Mouse (Mus musculus) layer of hippocampus, adult 11-12 months (tissue): ENCODE measurements around the gene Trappc3.

Source experiments
- DNase-seq: peaks from one replicate; pipeline ENCODE4 v3.0.0; 2022; ENCODE audit warnings: low spot score

Trappc3 gene

GRCm38 (mm10) chr4:126313202-126313601 is 51.1 kb downstream of the Trappc3 start:
- no peak for DNase-seq

GRCm38 (mm10) chr4:126314393-126314792 is 52.3 kb downstream of the Trappc3 start:
- no peak for DNase-seq

GRCm38 (mm10) chr4:126315931-126316330 is 53.8 kb downstream of the Trappc3 start:
- peak; percentile 50 for DNase-seq

GRCm38 (mm10) chr4:126316443-126317040 is 54.4 kb downstream of the Trappc3 start:
- no peak for DNase-seq

- DNase-seq = no peak
Measured at GRCm38 (mm10) chr4:126319806-126320205, 57.7 kb downstream of the Trappc3 start.

GRCm38 (mm10) chr4:126321111-126321853 is 59.2 kb downstream of the Trappc3 start, which contains the start of gene Adprhl2:
Gene Adprhl2 (minus strand): TSS chr4:126321703.
- peak; percentile 98 for DNase-seq

GRCm38 (mm10) chr4:126321854-126322511 is 59.9 kb downstream of the Trappc3 start:
- DNase-seq = no peak

GRCm38 (mm10) chr4:126322646-126323045 is 60.5 kb downstream of the Trappc3 start:
- no peak for DNase-seq

- DNase-seq = no peak
Measured at GRCm38 (mm10) chr4:126324861-126325260, 62.7 kb downstream of the Trappc3 start.

- DNase-seq = no peak
Measured at GRCm38 (mm10) chr4:126325281-126325861, 63.2 kb downstream of the Trappc3 start, which contains the start of gene Tekt2. Gene Tekt2 (minus strand): TSS chr4:126325688.
